Mouse (Mus musculus) intestine, embryonic 14.5 days (tissue): ENCODE measurements around the gene Igsf21. TPM values are rescaled to one million over a fixed set of nuclear protein-coding genes. Genes with fewer than 3 reads are reported as not detected.

Experiments used
- ATAC-seq: fragments of 200-750 bp; cut with Nextera tagmentation; replicated peaks from 2 replicates; pipeline ENCODE4 v1.8.0; 2017; ENCODE audit warnings: low read depth, moderate number of reproducible peaks, moderate TSS enrichment, moderate library complexity; ENCODE audit not compliant: low FRiP score, low TSS enrichment
- DNase-seq: peaks from one replicate; pipeline ENCODE4 v3.0.0-alpha.2; 2018; ENCODE audit warnings: low spot score
- H3K27ac ChIP-seq: fragments of 300-500 bp; sonication (generic); 2 replicates; pipeline ENCODE4 v1.5.1; 2014; ENCODE audit warnings: low read depth, mild to moderate bottlenecking, control low read depth
- H3K27me3 ChIP-seq: fragments of 300-500 bp; sonication (generic); replicated peaks from 2 replicates; pipeline ENCODE4 v1.6.1; 2014; ENCODE audit warnings: low read length, control low read depth; ENCODE audit not compliant: control insufficient read depth, insufficient read depth
- H3K36me3 ChIP-seq: fragments of 300-500 bp; sonication (generic); 2 replicates; pipeline ENCODE4 v1.6.1; 2014; ENCODE audit warnings: low read length, control low read depth; ENCODE audit not compliant: control insufficient read depth, insufficient read depth
- H3K4me1 ChIP-seq: fragments of 300-500 bp; sonication (generic); replicated peaks from 2 replicates; pipeline ENCODE4 v1.6.1; 2014; ENCODE audit warnings: low read length, control low read depth, mixed read lengths; ENCODE audit not compliant: control insufficient read depth, insufficient read depth
- H3K4me2 ChIP-seq: fragments of 300-500 bp; sonication (generic); 2 replicates; pipeline ENCODE4 v1.6.1; 2014; ENCODE audit warnings: low read length
- H3K4me3 ChIP-seq: fragments of 300-500 bp; sonication (generic); 2 replicates; pipeline ENCODE4 v1.5.1; 2014; ENCODE audit warnings: low read depth, low read length, control low read depth, mixed read lengths
- H3K9ac ChIP-seq: fragments of 300-500 bp; sonication (generic); 2 replicates; pipeline ENCODE4 v1.6.1; 2014; ENCODE audit warnings: mild to moderate bottlenecking, low read length
- H3K9me3 ChIP-seq: fragments of 300-500 bp; sonication (generic); 2 replicates; pipeline ENCODE4 v1.6.1; 2016; ENCODE audit warnings: low read length, control low read depth; ENCODE audit not compliant: control insufficient read depth
- WGBS: fragments of 180-500 bp; shearing (Covaris S2); extraction: QIAGEN DNeasy Blood & Tissue Kit; methylation state at CpG from one replicate; pipeline ENCODE4 v1.1.7; 2014; 5-methylcytosine and 5-hydroxymethylcytosine counted together
- polyA plus RNA-seq: library from polyadenylated mRNA; unstranded; fragments of >200 nt; fragmentation: Nextera tagmentation; extraction: Ambion mirVana; gene quantifications from 2 replicates; pipeline ENCODE4 v1.2.1, GENCODE M21; 2014

The Igsf21 gene
- polyA plus RNA-seq, 1 experiment from 2014 or later: 2.2 TPM

GRCm38 (mm10) chr4:140244161-140244813 is 2.3 kb downstream of the Igsf21 start:
- H3K4me3 ChIP-seq: no peak overlapping the region
- ATAC-seq: no peak
- 2% methylated on average over 40 of the region's 40 CpGs for WGBS

GRCm38 (mm10) chr4:140243231-140243630 is 3.4 kb downstream of the Igsf21 start:
- H3K36me3 ChIP-seq: no peaks in the 10 kb centered on the region
- 15% methylated on average over 16 of the region's 16 CpGs for WGBS
- H3K27ac ChIP-seq: no peak overlapping the region
- no peak overlapping the region for H3K9ac ChIP-seq
- no peak overlapping the region for H3K4me2 ChIP-seq
- DNase-seq: no peak
- no peaks in the 10 kb centered on the region for H3K4me1 ChIP-seq
- H3K27me3 ChIP-seq: peaks cover 61% of the 10 kb centered on the region
- no peak overlapping the region for H3K4me3 ChIP-seq
- ATAC-seq: no peak
- H3K9me3 ChIP-seq: no peaks in the 10 kb centered on the region

More at GRCm38 (mm10) chr4:140244161-140244813, 2.3 kb downstream of the Igsf21 start:
- no peaks in the 10 kb centered on the region for H3K36me3 ChIP-seq
- H3K4me1 ChIP-seq: no peaks in the 10 kb centered on the region
- H3K9me3 ChIP-seq: no peaks in the 10 kb centered on the region
- peaks cover 71% of the 10 kb centered on the region for H3K27me3 ChIP-seq
- no peak for DNase-seq
- no peak overlapping the region for H3K27ac ChIP-seq
- H3K4me2 ChIP-seq: no peak overlapping the region
- H3K9ac ChIP-seq: no peak overlapping the region

GRCm38 (mm10) chr4:140242291-140242690 is 4.3 kb downstream of the Igsf21 start:
- no peak overlapping the region for H3K27ac ChIP-seq
- H3K4me3 ChIP-seq: no peak overlapping the region
- no peak overlapping the region for H3K4me2 ChIP-seq
- 46% methylated on average over 1 of the region's 1 CpGs for whole genome bisulfite sequencing
- peaks cover 51% of the 10 kb centered on the region for H3K27me3 ChIP-seq
- no peaks in the 10 kb centered on the region for H3K4me1 ChIP-seq
- ATAC-seq (no peak), DNase-seq (no peak)
- no peaks in the 10 kb centered on the region for H3K9me3 ChIP-seq
- H3K9ac ChIP-seq: no peak overlapping the region
- H3K36me3 ChIP-seq: no peaks in the 10 kb centered on the region

GRCm38 (mm10) chr4:140237305-140237741 is 9.3 kb downstream of the Igsf21 start:
- H3K27ac ChIP-seq: no peak overlapping the region
- no peaks in the 10 kb centered on the region for H3K9me3 ChIP-seq
- H3K4me1 ChIP-seq: no peaks in the 10 kb centered on the region
- DNase-seq: no peak
- no peak overlapping the region for H3K9ac ChIP-seq
- H3K36me3 ChIP-seq: no peaks in the 10 kb centered on the region
- H3K4me2 ChIP-seq: no peak overlapping the region
- 33% methylated on average over 10 of the region's 10 CpGs for WGBS
- no peak overlapping the region for H3K4me3 ChIP-seq
- no peak; the same call in 1 of the 2 replicates for ATAC-seq
- H3K27me3 ChIP-seq: peaks cover 2% of the 10 kb centered on the region

GRCm38 (mm10) chr4:140235361-140236153 is 11.0 kb downstream of the Igsf21 start:
- DNase-seq: no peak
- 70% methylated on average over 9 of the region's 9 CpGs for WGBS
- Histone ChIP-seq H3K9ac (no peak overlapping the region), H3K4me2 (no peak overlapping the region), H3K36me3 (no peaks in the 10 kb centered on the region), H3K27ac (no peak overlapping the region), H3K27me3 (no peaks in the 10 kb centered on the region), H3K9me3 (no peaks in the 10 kb centered on the region), H3K4me1 (no peaks in the 10 kb centered on the region), H3K4me3 (no peak overlapping the region)
- no peak for ATAC-seq

GRCm38 (mm10) chr4:140234412-140235205 is 12.0 kb downstream of the Igsf21 start:
- WGBS: 79% methylated on average over 18 of the region's 18 CpGs
- DNase-seq (no peak), ATAC-seq (no peak)
- H3K4me1 ChIP-seq: no peaks in the 10 kb centered on the region
- no peak overlapping the region for H3K27ac ChIP-seq
- H3K4me3 ChIP-seq: no peak overlapping the region
- no peak overlapping the region for H3K4me2 ChIP-seq
- H3K9ac ChIP-seq: no peak overlapping the region
- H3K27me3 ChIP-seq: no peaks in the 10 kb centered on the region
- no peaks in the 10 kb centered on the region for H3K36me3 ChIP-seq
- no peaks in the 10 kb centered on the region for H3K9me3 ChIP-seq

- no peak for DNase-seq
- no peak for ATAC-seq
- 56% methylated on average over 5 of the region's 7 CpGs for WGBS
- Histone ChIP-seq H3K4me3 (no peak overlapping the region), H3K4me1 (no peaks in the 10 kb centered on the region), H3K36me3 (no peaks in the 10 kb centered on the region), H3K27me3 (peaks cover 7% of the 10 kb centered on the region), H3K27ac (no peak overlapping the region), H3K9me3 (no peaks in the 10 kb centered on the region), H3K4me2 (no peak overlapping the region), H3K9ac (no peak overlapping the region)
Measured at GRCm38 (mm10) chr4:140227837-140228236, 18.7 kb downstream of the Igsf21 start.

GRCm38 (mm10) chr4:140225204-140225603 is 21.4 kb downstream of the Igsf21 start:
- H3K27me3 ChIP-seq: peaks cover 10% of the 10 kb centered on the region
- H3K4me1 ChIP-seq: no peaks in the 10 kb centered on the region
- no peak overlapping the region for H3K27ac ChIP-seq
- H3K36me3 ChIP-seq: no peaks in the 10 kb centered on the region
- H3K9ac ChIP-seq: no peak overlapping the region
- no peak for ATAC-seq
- H3K9me3 ChIP-seq: no peaks in the 10 kb centered on the region
- no peak for DNase-seq
- H3K4me2 ChIP-seq: no peak overlapping the region
- WGBS: 71% methylated on average over 9 of the region's 9 CpGs
- H3K4me3 ChIP-seq: no peak overlapping the region
